Mouse (Mus musculus) liver, embryonic 14.5 days (tissue): ENCODE measurements around the gene Dmrtb1. TPM values are rescaled to one million over a fixed set of nuclear protein-coding genes. Genes with fewer than 3 reads are reported as not detected.

ENCODE experiments used
- ATAC-seq: fragments of 200-750 bp; cut with Nextera tagmentation; 2 replicates; pipeline ENCODE4 v1.8.0; 2017; ENCODE audit warnings: moderate number of reproducible peaks, mild to moderate bottlenecking, moderate library complexity; ENCODE audit not compliant: insufficient read depth
- DNase-seq, 3 experiments: peaks; one replicate each; pipeline ENCODE4 v3.0.0-alpha.2; 2012 to 2013; ENCODE audit warnings: low read depth in 3 of 3, low spot score in 3 of 3
- H3K27ac ChIP-seq: fragments of 300-500 bp; sonication (generic); 2 replicates; pipeline ENCODE4 v1.5.1; 2014; ENCODE audit warnings: moderate library complexity, mild to moderate bottlenecking, control low read depth, inconsistent platforms
- H3K27me3 ChIP-seq: fragments of 300-500 bp; sonication (generic); 2 replicates; pipeline ENCODE4 v1.6.1; 2014; ENCODE audit warnings: mild to moderate bottlenecking, low read length, moderate library complexity; ENCODE audit not compliant: control insufficient read depth, insufficient read depth
- H3K36me3 ChIP-seq: fragments of 300-500 bp; sonication (generic); replicated peaks from 2 replicates; pipeline ENCODE4 v1.6.1; 2014; ENCODE audit warnings: low read depth; ENCODE audit not compliant: control insufficient read depth, insufficient read depth
- H3K4me1 ChIP-seq, 2 experiments: fragments of 200-500 bp in 1 of 2; fragments of 300-500 bp in 1 of 2; sonication (generic) in 1 of 2; replicated peaks; 2 replicates each; pipeline ENCODE4 v1.6.1; 2012 to 2014; ENCODE audit warnings: antibody characterized with exemption in 1 of 2, inconsistent platforms in 1 of 2, low read length in 1 of 2; ENCODE audit not compliant: control insufficient read depth in 2 of 2, insufficient read depth in 2 of 2
- H3K4me2 ChIP-seq: fragments of 300-500 bp; sonication (generic); 2 replicates; pipeline ENCODE4 v1.6.1; 2014; ENCODE audit warnings: low read depth, mild to moderate bottlenecking, control low read depth, moderate library complexity
- H3K4me3 ChIP-seq, 2 experiments: fragments of 200-500 bp in 1 of 2; fragments of 300-500 bp in 1 of 2; sonication (generic) in 1 of 2; 2 replicates each; pipeline ENCODE4 v1.5.1; 2012 to 2014; ENCODE audit warnings: low read depth in 2 of 2, low read length in 2 of 2, mild to moderate bottlenecking in 2 of 2, control low read depth in 1 of 2, inconsistent platforms in 1 of 2, moderate library complexity in 1 of 2; ENCODE audit not compliant: insufficient read depth in 1 of 2
- H3K9ac ChIP-seq: fragments of 300-500 bp; sonication (generic); replicated peaks from 2 replicates; pipeline ENCODE4 v1.6.1; 2014; ENCODE audit warnings: mild to moderate bottlenecking, control low read depth, moderate library complexity
- H3K9me3 ChIP-seq: fragments of 300-500 bp; sonication (generic); 2 replicates; pipeline ENCODE4 v1.6.1; 2016; ENCODE audit warnings: low read length, mixed read lengths; ENCODE audit not compliant: control insufficient read depth
- CTCF ChIP-seq: IDR thresholded peaks from 2 replicates; pipeline ENCODE4 v1.5.1; 2016; ENCODE audit warnings: antibody characterized with exemption, low read depth, control low read depth
- EP300 ChIP-seq: IDR thresholded peaks from 2 replicates; pipeline ENCODE4 v1.6.1; 2016; ENCODE audit warnings: antibody characterized with exemption, low read depth
- WGBS: fragments of 180-500 bp; shearing (Covaris S2); extraction: QIAGEN DNeasy Blood & Tissue Kit; methylation state at CpG from one replicate; pipeline ENCODE4 v1.1.7; 2014; ENCODE audit not compliant: insufficient replicate concordance; 5-methylcytosine and 5-hydroxymethylcytosine counted together
- polyA plus RNA-seq, 2 experiments: library from polyadenylated mRNA; depleted of rRNA in 1 of 2; stranded (reverse) in 1 of 2; unstranded in 1 of 2; fragments of >200 nt; fragmentation: Nextera tagmentation in 1 of 2; extraction: Ambion mirVana in 1 of 2; gene quantifications; 2 replicates each; pipeline versions ENCODE4 v1.2.1 to v1.2.3; 2012 to 2014

Dmrtb1 gene
- polyA plus RNA-seq, 2 experiments: 0.03 TPM; not detected in 1

GRCm38 (mm10) chr4:107673638-107674321 lies 10.2 kb downstream of the Dmrtb1 start:
- 19% methylated on average over 23 of the region's 23 CpGs for WGBS
- ATAC-seq (no peak), DNase-seq (peak; percentile 31 to 40 (median 35))
- TF ChIP-seq EP300: no peak
- TF ChIP-seq CTCF: peak; percentile 74
- Histone ChIP-seq H3K9ac (no peak overlapping the region), H3K36me3 (no peaks in the 10 kb centered on the region), H3K4me3 (no peak overlapping the region), H3K27ac (no peak overlapping the region), H3K27me3 (peaks cover 7% of the 10 kb centered on the region), H3K9me3 (no peaks in the 10 kb centered on the region), H3K4me2 (no peak overlapping the region), H3K4me1 (no peaks in the 10 kb centered on the region)

GRCm38 (mm10) chr4:107670731-107671130 lies 13.3 kb downstream of the Dmrtb1 start:
- H3K9ac ChIP-seq: no peak overlapping the region
- peaks cover 7% of the 10 kb centered on the region for H3K27me3 ChIP-seq
- WGBS: 55% methylated on average over 5 of the region's 5 CpGs
- no peak for ATAC-seq
- no peaks in the 10 kb centered on the region for H3K9me3 ChIP-seq
- H3K4me1 ChIP-seq: no peaks in the 10 kb centered on the region
- no peak overlapping the region for H3K27ac ChIP-seq
- no peak for DNase-seq
- no peak overlapping the region for H3K4me2 ChIP-seq
- TF ChIP-seq CTCF (no peak), EP300 (no peak)
- H3K36me3 ChIP-seq: no peaks in the 10 kb centered on the region
- no peak overlapping the region for H3K4me3 ChIP-seq

- no peak overlapping the region for H3K4me2 ChIP-seq
- no peaks in the 10 kb centered on the region for H3K36me3 ChIP-seq
- no peaks in the 10 kb centered on the region for H3K9me3 ChIP-seq
- no peak for DNase-seq
- TF ChIP-seq EP300 (no peak), CTCF (no peak)
- H3K9ac ChIP-seq: no peak overlapping the region
- H3K4me3 ChIP-seq: no peak overlapping the region
- ATAC-seq: no peak
- no peaks in the 10 kb centered on the region for H3K4me1 ChIP-seq
- no peak overlapping the region for H3K27ac ChIP-seq
- WGBS: 59% methylated on average over 2 of the region's 2 CpGs
- peaks cover 4% of the 10 kb centered on the region for H3K27me3 ChIP-seq
These were observed 15.5 kb downstream of the Dmrtb1 start for GRCm38 (mm10) chr4:107668514-107668913.

DNA sequence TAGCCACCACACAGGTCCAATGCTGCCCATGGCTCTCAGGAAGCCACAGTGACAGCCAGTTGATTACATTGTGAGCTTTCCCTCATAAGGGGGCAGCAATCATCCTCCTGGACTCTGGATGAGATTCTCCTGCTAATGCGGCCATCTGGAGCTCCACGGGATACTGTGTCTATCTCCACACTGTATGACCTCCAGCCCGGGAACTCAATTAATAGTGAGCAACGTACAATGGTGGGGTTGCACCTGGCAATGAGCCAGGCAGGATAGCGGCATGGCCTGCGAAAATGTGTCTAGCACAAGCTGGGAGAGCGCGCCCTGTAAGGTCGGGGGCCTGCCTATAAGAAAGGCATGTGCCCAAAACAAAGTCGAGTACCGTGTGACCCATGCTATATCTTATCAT lies 23.4 kb downstream of the Dmrtb1 start:
- TF ChIP-seq CTCF (no peak), EP300 (no peak)
- 80% methylated on average over 11 of the region's 11 CpGs for WGBS
- no peaks in the 10 kb centered on the region for H3K27me3 ChIP-seq
- no peak for DNase-seq
- H3K9ac ChIP-seq: no peak overlapping the region
- no peak for ATAC-seq
- no peak overlapping the region for H3K27ac ChIP-seq
- no peak overlapping the region for H3K4me3 ChIP-seq
- H3K36me3 ChIP-seq: no peaks in the 10 kb centered on the region
- H3K4me1 ChIP-seq: no peaks in the 10 kb centered on the region
- no peaks in the 10 kb centered on the region for H3K9me3 ChIP-seq
- no peak overlapping the region for H3K4me2 ChIP-seq

- ATAC-seq: no peak
- H3K4me1 ChIP-seq: peaks cover 0 to 7% of the 10 kb centered on the region in 2 experiments; a peak in 3 of 4 replicates
- H3K36me3 ChIP-seq: no peaks in the 10 kb centered on the region
- no peak overlapping the region for H3K9ac ChIP-seq
- DNase-seq: no peak
- TF ChIP-seq CTCF (no peak), EP300 (no peak)
- H3K27me3 ChIP-seq: no peaks in the 10 kb centered on the region
- no peaks in the 10 kb centered on the region for H3K9me3 ChIP-seq
- H3K4me3 ChIP-seq: no peak overlapping the region
- WGBS: 42% methylated on average over 5 of the region's 5 CpGs
- no peak overlapping the region for H3K27ac ChIP-seq
- H3K4me2 ChIP-seq: peak overlapping the region; percentile 47
These were observed 30.8 kb downstream of the Dmrtb1 start for GRCm38 (mm10) chr4:107653280-107653643.
